Mouse (Mus musculus) CH12.LX (cell line): ENCODE measurements around the gene Esyt3.

Experiments
- E2F4 ChIP-seq: IDR thresholded peaks from 2 replicates; pipeline ENCODE4 v1.6.1; 2011; ENCODE audit warnings: low read depth, low read length, improper control_type of control experiment; ENCODE audit not compliant: insufficient replicate concordance
- EP300 ChIP-seq: IDR thresholded peaks from 2 replicates; pipeline ENCODE4 v1.6.1; 2011; ENCODE audit warnings: low read length, improper control_type of control experiment
- HCFC1 ChIP-seq: IDR thresholded peaks from 2 replicates; pipeline ENCODE4 v1.6.1; 2012; ENCODE audit warnings: low read depth, mild to moderate bottlenecking, inconsistent platforms, low read length, improper control_type of control experiment
- IRF4 ChIP-seq: IDR thresholded peaks from 2 replicates; pipeline ENCODE4 v1.6.1; 2014; ENCODE audit warnings: low read depth, mild to moderate bottlenecking, inconsistent platforms, low read length, improper control_type of control experiment
- NELFE ChIP-seq: IDR thresholded peaks from 2 replicates; pipeline ENCODE4 v1.6.1; 2011; ENCODE audit warnings: low read depth, low read length, improper control_type of control experiment
- NRF1 ChIP-seq: IDR thresholded peaks from 2 replicates; pipeline ENCODE4 v1.6.1; 2014; ENCODE audit warnings: low read depth, mild to moderate bottlenecking, inconsistent platforms, low read length, improper control_type of control experiment, moderate library complexity
- POLR2A ChIP-seq: IDR thresholded peaks from 2 replicates; pipeline ENCODE4 v1.6.1; 2011; ENCODE audit warnings: low read depth, mild to moderate bottlenecking, improper control_type of control experiment, low read length
- POLR2AphosphoS2 ChIP-seq: IDR thresholded peaks from 2 replicates; pipeline ENCODE4 v1.6.1; 2011; ENCODE audit warnings: low read depth, low read length, improper control_type of control experiment
- ZKSCAN1 ChIP-seq: IDR thresholded peaks from 2 replicates; pipeline ENCODE4 v1.6.1; 2012; ENCODE audit warnings: low read depth, inconsistent platforms, low read length, improper control_type of control experiment, borderline replicate concordance

DNA sequence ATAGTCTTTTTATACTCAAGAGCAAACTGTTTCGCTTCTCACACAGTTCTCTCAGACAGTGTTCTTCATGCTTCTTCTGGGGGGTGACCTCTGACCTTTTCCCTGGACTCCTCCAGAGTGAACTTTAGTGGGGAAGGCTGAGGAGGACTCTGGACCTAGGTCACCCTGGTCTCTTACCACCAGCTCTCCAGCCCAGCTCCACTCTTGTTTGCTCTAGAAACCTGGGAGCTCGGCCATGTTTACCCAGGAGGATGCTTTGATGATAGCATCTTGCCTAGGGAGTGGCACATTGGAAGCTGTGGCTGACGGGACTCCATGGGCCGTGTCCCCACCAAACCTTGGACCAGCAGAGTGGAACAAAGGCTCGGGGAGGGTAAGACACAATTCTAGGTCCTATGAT, 31.8 kb upstream of the Esyt3 start:
- TF ChIP-seq POLR2AphosphoS2 = no peak
- no peak for TF ChIP-seq POLR2A
- no peak for TF ChIP-seq IRF4
- no peak for TF ChIP-seq EP300
- no peak for TF ChIP-seq E2F4
- TF ChIP-seq NRF1 = no peak
- TF ChIP-seq NELFE = no peak
- TF ChIP-seq HCFC1 = no peak
- TF ChIP-seq ZKSCAN1 = no peak
